Mouse (Mus musculus) G1E (cell line): ENCODE measurements around the gene Ppp1r15a.

ENCODE experiments used
- CTCF ChIP-seq: IDR thresholded peaks from 2 replicates; pipeline ENCODE4 v1.5.1; 2012; ENCODE audit warnings: low read depth, low read length, inconsistent platforms, mixed read lengths
- GATA1 ChIP-seq: IDR thresholded peaks from 2 replicates; pipeline ENCODE4 v1.6.1; 2012; ENCODE audit warnings: borderline replicate concordance, low read length, inconsistent platforms, mixed read lengths
- GATA2 ChIP-seq: IDR thresholded peaks from 2 replicates; pipeline ENCODE4 v1.6.1; 2012; ENCODE audit warnings: low read depth, low read length, inconsistent platforms, borderline replicate concordance
- POLR2AphosphoS5 ChIP-seq: IDR thresholded peaks from 2 replicates; pipeline ENCODE4 v1.6.1; 2012; ENCODE audit warnings: low read depth, low read length, inconsistent platforms; ENCODE audit not compliant: insufficient replicate concordance
- TAL1 ChIP-seq: conservative IDR thresholded peaks from 2 replicates; pipeline ENCODE4 v1.6.1; 2012; ENCODE audit warnings: low read depth, low read length, inconsistent platforms, mixed read lengths

- TF ChIP-seq POLR2AphosphoS5 (no peak), CTCF (no peak), GATA1 (no peak), TAL1 (no peak), GATA2 (no peak)
Observed at GRCm38 (mm10) chr7:45574472-45575379, 48.7 kb upstream of the Ppp1r15a start.
